Mouse (Mus musculus): ENCODE measurements at regions not wholly inside any gene's neighbourhood (a gene's known extent, or its start where the extent isn't known, plus 50 kb on each side); places are given as distances from the start of the nearest gene placed in this dataset.
A peak's percentile ranks its signal among the peaks of the same experiment; 100 is the strongest.

DNA sequence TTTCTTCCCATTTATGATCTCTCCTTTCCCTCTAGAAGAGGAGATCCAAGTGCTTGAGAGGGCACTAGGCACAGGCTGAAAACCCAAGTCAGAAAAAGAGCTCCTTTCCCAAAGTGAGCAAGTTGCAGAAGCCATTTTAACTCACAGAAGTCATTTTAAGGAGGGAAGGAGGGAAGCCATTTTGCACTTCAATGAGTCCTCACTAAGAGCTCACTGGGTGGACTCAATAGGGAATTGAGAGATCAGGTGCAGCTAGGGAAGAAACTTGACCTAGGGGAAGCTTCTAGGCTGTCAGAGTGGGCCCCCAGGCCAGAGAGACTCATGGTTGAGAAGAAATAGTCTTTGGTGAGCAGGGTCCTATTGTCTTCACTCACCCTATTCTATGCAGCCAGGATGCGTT is 363.5 kb upstream of the Nrp1 start:
- no peak for DNase-seq

DNA sequence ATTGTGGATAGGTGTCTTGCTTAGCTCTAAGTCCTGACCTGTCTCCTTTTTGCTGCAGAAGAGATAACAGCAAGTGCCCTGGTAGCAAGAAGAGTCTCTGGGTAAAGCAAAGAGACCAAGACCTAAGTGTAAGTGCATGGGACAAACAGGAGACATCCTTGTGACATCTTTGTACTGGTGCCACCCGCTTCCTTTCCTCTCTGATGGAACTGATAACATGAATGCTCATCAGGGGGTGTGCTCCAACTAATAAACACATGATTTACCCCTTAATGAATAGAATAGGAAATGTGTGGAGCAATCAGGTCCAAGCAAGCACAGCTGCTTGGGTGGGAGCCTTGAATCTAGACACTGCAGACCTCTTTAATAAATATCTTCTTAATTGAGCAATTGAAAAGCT is 362.9 kb upstream of the Nrp1 start:
- peak; percentile 11 to 32 for DNase-seq

DNA sequence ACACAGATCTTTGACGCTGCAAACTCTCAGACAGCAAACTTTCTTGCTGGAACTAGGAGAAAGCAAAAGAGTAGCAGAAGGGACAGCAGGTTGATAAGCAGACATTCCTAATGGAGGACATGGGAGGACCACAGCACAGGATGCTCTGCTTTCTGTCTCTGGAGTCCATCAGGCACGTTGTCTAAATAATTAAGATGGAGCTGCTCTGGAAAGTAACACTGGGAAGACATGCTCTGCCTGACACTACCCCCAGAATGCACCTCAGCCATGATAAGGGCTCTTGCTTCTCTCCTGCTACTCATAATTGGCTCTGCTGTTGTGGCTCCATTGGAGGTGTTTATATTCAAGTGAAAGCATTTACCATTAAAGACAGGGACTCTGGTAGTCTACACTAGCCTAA is 356.0 kb upstream of the Nrp1 start:
- no peak for DNase-seq

DNA sequence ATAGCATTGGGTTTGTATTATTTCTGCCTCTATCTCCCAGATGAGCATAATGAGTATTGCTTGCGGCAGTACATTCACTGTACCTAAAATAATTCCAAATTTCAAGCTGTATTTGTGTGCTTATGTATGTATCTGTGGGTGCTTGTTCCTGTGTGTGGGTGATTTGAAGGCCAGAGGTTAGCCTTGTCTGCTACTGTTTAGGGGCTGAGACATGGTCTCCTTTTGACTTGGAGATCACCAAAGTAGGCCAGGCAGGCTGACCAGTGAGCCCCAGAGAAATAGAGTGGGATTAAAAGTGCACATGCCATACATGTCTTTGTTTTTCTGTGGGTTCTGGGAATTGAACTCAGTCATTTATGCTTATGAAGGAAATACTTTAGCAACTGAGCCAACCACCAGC is 355.6 kb upstream of the Nrp1 start:
- no peak for DNase-seq

DNA sequence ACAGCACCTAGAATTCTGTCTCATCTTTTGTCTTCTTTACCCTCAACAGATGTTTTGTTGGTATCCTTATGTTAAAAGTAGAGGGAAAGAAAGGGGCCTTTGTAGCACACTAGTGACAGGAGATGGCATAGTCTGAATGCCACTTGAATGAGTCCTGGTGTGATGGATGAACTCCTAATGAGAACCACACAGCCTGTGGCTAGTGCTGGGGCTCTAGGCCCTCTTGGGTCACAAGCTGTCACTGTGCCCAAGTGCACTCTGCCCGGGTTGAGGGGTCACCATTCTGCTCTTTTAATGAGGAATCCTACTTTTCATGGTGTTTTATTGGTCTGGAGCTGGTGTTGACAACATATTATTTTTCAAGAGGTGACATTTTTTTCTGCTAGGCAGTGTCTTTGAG is 355.0 kb upstream of the Nrp1 start:
- DNase-seq: no peak

DNA sequence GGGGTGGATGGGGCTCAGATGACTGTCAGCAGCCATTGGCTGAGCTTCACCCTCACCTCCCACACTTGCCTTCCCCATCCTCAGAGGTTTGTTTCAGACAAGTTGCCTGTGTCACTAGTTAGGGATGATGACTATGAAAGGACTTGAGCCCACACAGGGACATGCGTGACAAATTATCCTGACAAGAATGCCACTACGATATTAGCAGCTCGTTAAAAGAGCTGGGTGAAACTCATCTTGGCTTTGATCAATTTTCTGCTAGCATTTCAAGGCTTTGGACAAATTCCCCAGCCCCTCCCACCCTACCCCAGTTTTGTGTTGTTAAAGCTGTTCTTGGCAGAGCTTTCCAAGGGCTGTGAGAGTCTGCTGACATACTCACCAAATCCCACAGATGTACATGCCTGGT is 354.5 kb upstream of the Nrp1 start:
- no peak for DNase-seq

DNA sequence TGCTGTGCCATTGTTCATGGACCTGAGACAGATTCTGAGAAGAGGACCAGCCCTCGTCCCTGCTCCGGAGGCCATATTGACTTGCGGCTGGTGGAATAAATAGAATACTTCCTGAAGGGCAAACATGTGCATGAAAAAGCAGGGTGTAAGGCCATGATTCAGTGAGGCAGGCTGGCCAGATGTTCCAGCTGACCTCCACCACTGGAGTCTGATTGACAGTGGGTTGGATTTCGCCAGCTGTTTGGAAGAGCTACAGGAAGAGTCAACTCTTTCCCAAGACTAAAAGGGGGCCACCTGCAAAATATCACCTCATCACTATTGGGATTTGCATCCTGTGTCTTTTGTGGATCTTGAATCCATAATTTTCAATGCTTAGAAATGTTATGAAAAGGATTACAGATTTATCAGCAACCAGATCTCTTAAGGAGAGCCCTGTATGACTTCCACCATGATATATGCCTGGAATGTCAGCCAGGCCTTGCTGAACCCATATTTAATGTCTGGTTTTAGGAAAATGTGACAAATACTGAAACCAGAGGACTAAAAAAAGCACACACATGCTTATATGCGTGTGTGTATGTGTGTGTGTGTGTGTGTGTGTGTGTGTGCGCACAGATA is 348.9 kb upstream of the Nrp1 start:
- no peak for DNase-seq

DNA sequence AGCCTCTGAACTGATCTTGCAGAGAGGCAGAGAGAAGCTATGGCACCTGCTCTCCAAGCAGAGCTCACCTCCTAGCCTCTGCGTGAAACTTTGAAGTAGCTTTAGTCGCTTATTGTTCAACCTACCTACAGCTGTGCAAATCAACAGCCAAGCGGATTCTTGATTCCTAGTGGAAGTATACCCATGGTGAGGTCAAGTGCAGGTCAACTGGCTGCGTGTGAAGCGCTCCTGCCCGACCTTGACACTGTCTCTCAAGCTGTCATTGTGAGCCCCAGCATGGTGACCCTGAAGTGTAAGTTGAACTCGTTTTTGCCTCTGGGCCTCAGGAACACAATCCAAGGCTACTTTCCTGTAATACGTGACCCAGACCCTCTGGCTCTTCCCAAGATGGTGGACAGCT is 341.2 kb upstream of the Nrp1 start:
- DNase-seq: no peak

DNA sequence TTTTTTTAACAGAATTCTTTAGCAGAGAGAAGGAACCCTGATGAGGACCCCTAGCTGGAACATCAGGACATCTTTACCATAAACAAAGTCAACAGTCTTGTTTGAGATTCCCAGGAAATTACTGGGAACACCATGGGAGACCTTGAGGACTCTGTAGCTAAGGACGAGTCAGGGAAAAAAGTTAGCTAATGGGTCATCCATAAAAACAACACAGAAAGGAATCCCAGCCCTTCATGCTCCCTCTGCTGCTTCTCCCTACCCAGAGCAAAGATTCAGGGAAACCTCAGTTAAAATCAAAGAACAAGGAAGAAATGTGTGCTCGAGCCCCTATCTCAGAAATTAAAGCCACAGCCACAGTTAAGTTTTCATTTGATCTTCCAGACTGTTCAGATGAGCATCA is 334.7 kb upstream of the Nrp1 start:
- no peak for DNase-seq

DNA sequence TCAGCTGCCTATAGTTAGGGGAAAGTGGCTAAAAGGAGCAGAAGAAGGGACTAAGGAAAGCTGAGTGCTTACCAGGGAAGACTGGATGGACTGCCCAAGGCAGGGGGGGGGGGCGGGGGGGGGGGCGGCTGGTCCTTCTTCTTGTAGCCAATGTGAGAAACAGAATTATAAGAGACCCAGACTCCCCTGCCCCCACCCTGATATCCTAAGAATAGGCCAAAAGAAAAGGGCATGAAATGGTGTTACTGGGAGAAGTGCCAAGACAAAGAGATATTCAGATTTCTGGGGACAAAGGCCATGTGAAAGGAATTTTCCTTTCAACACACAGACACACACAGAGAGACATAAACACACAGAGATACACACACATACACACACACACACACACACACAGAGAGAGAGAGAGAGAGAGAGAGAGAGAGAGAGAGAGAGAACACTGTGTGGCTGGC is 333.6 kb upstream of the Nrp1 start:
- peak in 1 of 2 experiments; percentile 6 for DNase-seq

DNA sequence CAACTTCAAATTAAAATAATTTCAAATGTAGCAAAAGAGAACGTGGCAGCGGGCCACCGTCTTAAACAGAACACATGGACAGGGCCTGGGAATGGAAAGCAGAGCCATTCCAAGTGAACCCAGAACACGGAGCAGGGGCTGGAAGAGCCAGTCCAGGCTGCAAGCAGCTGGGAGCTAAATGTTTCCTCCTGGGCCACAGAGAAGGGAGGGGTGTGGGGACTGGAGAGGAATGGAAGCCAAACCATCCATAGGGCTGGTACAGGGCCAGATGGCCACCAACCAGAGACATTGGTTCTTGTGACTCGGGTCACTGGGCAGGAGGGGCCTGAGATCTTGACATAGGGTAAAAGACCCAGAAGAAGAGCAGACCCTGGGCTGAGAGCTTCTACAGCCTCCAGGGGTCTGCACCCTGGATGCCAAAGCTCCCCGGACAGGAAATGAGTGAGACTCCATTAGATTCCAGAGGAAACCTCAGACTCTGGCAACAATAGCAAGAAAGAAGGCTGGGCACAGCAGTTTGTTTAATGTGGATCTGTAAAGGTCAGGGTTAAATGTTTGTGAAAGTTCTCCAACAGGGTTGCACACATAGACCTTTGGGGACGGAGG is 333.1 kb upstream of the Nrp1 start:
- DNase-seq: peak; percentile 64 to 66

DNA sequence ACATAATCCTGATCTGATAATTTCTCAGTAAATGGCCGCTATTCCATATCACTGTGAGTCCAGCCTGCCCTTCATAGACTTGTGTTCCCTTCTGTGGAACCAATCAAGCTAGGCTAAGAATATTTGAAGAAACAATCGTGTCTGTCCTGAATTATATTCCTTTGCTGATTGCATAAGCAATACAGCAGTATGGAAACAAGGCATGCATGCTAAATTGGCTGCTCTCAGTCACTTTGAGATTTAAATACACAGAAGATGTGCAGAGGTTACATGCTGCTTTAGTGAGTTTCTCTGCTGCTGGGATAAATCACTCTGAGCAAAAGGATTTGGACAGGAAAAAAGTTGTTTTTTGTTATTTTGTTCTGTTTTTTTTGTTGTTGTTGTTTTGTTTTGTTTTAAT is 331.4 kb upstream of the Nrp1 start:
- DNase-seq: no peak

DNA sequence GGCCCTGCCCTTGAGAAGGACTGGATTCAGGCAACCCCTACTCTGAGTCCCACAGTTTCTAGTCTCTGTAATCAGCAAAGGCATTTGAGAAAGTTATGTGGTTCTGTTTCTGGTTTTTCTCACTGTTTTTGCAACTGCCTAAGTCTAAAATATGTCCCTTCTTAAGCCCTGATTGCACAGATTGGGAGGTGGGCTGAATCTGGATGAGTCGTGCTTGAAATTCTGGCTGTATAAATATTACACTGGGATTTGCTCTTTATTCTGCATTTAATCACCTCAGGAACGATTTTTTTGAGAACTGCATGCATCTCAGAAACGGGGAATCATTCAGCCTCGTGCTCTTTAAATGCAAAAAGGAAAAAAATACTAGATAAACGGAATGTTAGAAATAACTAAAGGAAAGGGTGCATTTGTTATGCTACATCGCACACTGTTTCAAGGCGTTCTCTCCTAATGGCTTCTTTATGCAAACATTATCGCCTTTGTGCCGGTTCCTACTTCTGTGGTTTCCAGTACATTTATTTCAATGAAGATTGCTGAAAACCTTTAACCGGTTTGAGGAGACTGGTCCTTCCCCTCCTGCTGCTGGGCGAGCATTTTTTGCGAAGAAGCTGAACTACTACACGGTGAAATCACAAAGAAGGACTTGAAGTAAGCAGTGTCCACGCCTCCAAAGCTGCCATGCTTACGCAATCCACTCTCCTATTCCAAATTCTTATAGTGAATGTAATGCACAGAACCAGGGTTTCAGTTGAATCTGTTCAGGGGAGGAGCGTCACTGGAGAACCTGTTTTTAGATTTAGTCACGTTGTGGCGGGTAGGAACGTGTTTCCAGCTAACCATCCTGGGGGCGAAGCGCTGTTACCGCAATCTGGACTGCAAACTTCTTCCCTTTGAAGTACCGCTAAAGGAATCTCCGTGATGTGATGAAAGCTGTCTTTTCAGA is 327.8 kb upstream of the Nrp1 start:
- DNase-seq: peak in 1 of 2 experiments; percentile 13

DNA sequence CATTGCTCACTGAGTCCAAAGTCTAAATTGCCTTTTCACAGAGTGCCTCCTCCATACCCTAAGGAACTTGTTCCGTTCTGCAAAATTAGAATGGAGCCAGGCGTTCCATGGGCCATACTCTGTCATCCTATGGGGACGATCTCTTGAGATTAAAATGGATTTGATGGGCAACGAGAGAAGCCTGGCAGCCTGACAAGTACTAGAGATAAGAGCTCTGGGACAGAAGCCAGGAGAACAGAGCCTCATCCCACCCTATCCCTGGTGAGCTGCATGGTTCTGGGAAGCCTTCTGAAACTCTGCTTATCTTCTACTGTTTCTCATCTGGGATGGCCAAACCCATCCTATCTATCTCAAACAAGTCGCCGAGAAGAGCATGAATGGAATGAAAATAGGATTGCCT is 324.3 kb upstream of the Nrp1 start:
- DNase-seq: peak; percentile 19 to 40

DNA sequence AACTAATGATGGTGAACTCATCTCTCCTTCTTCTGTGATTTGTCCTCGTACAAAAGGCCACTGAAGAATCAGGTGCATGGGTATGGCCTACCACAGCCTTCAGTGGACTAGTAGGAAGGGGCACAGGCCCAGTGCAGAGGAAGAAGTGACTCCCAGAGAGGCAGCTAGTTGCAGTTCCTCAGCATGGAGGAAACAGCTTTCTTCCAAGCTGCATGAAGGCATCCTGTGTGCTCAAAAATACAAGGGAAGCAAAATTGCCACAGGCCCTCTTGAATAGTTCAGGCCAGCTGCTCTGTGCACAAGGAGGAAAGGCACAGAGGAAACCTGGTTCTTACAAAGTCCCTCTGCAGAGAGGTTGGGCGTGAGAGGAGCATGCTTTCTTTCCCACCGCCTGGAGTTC is 322.7 kb upstream of the Nrp1 start:
- no peak for DNase-seq

DNA sequence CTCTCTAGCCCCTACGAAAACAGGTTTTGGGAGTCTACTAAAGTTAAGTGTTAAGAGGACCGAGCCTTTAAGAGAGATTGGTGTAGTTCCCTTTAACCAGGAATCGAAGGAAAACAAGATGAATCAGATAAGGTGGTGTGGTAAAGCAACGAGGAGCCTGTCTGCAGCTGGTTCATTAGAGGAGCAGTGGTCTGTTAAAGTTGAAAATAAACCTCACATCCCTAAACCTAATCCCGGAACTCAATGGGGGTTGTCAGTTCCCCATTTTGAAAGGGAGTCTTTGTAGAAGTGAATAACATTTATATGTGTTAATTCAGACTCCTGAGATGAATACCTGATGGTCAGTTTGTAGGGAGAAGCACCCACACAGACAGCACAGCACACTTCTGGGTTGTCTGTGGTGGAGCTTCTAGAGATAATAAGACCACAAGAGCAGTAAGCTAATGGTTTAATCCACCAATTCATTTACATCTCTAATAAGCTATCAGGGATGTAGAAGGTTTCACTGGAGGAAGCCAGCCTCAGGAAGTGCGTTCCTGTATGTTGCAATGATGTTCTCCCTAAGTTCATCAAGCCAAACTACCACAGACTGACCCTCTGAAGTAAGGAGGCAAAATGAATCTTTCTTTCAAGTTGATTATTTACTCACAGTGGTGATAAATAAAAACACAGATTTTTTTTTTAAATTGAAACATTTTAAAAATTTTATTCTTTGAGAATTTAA is 318.9 kb upstream of the Nrp1 start:
- no peak for DNase-seq

DNA sequence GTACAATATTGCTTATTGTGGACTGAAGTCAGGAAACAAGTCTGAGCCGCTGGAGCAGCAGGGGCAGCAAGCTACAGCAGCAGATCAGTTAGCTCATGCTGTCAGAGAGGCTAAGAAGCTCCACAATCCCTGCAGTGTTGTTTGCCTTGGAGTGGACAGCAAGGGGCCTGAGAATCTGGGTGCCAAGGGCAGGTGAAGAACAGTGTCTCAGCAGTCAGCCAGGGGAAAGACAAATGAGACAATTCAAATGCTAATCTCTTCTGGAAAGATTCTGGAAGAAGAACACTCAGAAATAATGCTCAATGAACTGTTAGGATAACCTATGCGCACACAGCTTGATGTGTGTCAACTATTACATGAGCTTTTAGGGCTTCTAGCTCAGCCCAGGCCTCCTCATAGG is 315.5 kb upstream of the Nrp1 start:
- DNase-seq: no peak

DNA sequence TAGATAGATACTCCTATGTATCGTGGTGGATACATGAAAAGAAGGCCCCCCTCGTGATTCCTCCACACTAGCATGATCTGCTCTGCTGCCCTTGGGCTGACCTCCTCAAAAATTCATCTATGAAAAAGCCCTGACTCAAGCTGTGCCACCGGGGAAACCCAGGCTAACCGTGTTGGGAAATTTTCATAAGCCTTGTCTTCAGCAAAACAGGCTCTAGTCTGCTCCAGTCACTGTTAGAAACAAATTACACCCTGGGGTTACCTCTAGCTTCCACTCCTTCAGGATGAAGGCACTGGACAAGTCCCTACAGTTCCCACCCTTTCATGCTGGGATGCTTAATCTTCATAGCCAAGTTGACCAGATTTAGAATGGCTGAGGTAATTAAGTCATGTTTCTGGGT is 315.0 kb upstream of the Nrp1 start:
- no peak for DNase-seq

DNA sequence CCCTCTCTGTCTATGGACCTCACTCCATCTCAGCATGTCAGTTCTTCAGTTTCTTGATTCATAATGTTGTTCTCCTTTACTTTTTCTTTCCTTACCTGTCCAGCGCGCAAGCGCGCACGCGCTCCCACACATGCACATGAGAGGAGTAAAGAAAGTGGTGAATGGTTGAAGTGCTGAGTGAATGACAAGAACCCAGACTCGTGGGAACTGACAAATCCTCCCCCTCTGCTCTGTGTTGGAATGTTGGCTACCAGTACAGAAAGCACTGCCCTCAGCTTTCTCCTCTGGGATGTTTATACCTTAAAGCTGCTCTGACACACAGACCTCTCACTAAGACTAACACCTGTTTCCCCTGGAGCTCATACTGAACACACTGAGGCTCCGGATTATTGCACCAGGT is 302.2 kb upstream of the Nrp1 start:
- DNase-seq: no peak

DNA sequence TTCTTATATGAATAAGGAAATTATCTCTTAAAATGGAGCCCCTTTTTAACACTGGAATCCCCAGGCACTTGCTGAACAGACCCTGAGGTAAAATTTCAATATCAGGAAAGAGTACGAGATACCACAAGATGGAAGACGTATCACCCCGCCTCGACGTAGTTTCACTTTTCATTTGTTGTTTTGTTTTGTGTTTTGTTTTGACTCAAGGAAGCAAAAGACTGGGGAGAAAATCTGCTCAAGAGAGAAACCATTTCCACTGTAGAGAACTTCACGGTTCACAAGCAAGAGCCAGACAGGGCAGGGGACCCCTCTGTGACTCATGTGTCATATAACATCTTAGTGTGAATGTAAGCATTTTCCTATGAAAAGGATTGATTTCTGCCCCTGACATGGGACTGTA is 300.6 kb upstream of the Nrp1 start:
- no peak for DNase-seq

DNA sequence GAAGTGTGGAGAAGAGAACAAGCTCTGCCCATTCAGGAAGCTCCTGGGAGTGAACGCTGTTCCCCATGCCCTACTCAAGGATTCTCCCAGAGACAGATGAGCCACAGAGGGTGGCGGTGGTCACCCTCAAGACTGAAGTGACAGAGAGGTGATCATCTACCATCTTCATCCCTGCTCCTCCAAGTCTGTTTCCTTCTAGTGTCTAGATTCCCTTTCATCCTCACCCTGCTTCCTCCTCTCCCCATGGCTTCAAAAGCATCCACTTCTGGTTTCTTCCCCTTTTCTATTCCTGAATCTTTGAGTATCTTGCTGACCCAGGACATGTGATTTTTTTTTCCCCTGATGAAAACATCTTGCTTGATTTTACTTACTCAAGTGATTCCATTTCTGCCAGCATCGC is 298.6 kb upstream of the Nrp1 start:
- no peak for DNase-seq

DNA sequence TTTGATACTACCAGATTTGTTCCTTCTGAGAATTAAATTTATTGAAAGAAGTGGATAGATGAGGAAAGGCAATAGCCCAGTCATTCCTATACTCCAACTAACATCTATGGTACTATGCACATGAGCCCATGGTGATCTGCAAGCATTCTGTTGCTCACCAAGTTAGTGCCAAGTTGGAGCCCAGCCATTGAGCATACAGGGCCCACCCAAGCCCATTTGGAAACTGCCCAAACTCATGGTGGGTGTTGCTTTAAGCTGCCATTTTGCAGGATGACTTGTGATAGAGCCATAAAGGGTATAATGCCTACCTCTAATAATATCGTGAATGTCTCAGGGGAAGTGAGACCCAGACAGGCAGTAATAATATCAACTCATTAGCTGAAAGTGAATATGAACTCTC is 294.2 kb upstream of the Nrp1 start:
- DNase-seq: no peak

DNA sequence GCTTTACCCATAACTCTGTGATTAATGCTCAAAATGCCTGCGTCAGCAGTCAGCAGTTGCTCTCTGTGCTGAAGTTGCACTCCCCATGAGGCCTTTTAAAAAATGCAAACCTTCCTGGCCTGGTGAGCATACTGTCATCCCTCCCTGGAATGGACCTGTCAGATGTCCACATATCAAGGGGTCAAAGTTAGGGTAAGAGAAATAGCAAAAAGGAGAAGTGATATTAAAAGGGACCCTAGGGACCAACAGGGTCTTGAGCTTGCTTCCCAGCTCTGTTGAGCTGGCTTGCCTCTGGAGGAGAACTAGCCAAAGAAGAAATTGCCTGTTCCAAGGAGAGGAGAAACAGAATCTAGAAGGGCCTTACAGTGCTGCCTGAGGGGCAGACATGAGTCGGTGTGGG is 293.3 kb upstream of the Nrp1 start:
- DNase-seq: no peak

Data from lung, adult 18-20 months (tissue).